Mouse (Mus musculus) liver, adult 2 months (tissue): Measurements from ENCODE around the gene Slc7a4.

ENCODE experiments used
- CTCF ChIP-seq: fragments of 200-500 bp; IDR thresholded peaks from 2 replicates; pipeline ENCODE4 v1.5.1; 2011; ENCODE audit warnings: low read depth, low read length, control low read depth
- POLR2A ChIP-seq: fragments of 200-500 bp; IDR thresholded peaks from 2 replicates; pipeline ENCODE4 v1.6.1; 2011; ENCODE audit warnings: low read length, control low read depth; ENCODE audit not compliant: insufficient read depth; ENCODE audit errors: extremely low read depth

GRCm38 (mm10) chr16:17590731-17591130 is 7.7 kb upstream of the Slc7a4 start:
- TF ChIP-seq CTCF (no peak), POLR2A (no peak)
